Mouse (Mus musculus) midbrain, embryonic 15.5 days (tissue): ENCODE measurements at regions not wholly inside any gene's neighbourhood (a gene's known extent, or its start where the extent isn't known, plus 50 kb on each side); places are given as distances from the start of the nearest gene placed in this dataset.

Source experiments
- ATAC-seq: fragments of 200-750 bp; cut with Nextera tagmentation; replicated peaks from 2 replicates; pipeline ENCODE4 v1.8.0; 2017; ENCODE audit warnings: moderate TSS enrichment
- H3K27ac ChIP-seq: fragments of 300-500 bp; sonication (generic); 2 replicates; pipeline ENCODE4 v1.5.1; 2015; ENCODE audit warnings: mild to moderate bottlenecking, inconsistent platforms
- H3K27me3 ChIP-seq: fragments of 300-500 bp; sonication (generic); replicated peaks from 2 replicates; pipeline ENCODE4 v1.6.1; 2015; ENCODE audit warnings: inconsistent platforms
- H3K36me3 ChIP-seq: fragments of 300-500 bp; sonication (generic); replicated peaks from 2 replicates; pipeline ENCODE4 v1.6.1; 2015; ENCODE audit warnings: inconsistent platforms
- H3K4me1 ChIP-seq: fragments of 300-500 bp; sonication (generic); 2 replicates; pipeline ENCODE4 v1.6.1; 2015; ENCODE audit warnings: inconsistent platforms
- H3K4me2 ChIP-seq: fragments of 300-500 bp; sonication (generic); 2 replicates; pipeline ENCODE4 v1.6.1; 2015; ENCODE audit warnings: inconsistent platforms, mild to moderate bottlenecking, moderate library complexity
- H3K4me3 ChIP-seq: fragments of 300-500 bp; sonication (generic); 2 replicates; pipeline ENCODE4 v1.5.1; 2015; ENCODE audit warnings: mild to moderate bottlenecking, inconsistent platforms
- H3K9ac ChIP-seq: fragments of 300-500 bp; sonication (generic); 2 replicates; pipeline ENCODE4 v1.6.1; 2015; ENCODE audit warnings: mild to moderate bottlenecking, inconsistent platforms
- H3K9me3 ChIP-seq: fragments of 300-500 bp; sonication (generic); 2 replicates; pipeline ENCODE4 v1.6.1; 2016; ENCODE audit warnings: inconsistent platforms
- WGBS: fragments of 180-500 bp; shearing (Covaris S2); methylation state at CpG from one replicate; pipeline ENCODE4 v1.1.7; 2015; ENCODE audit warnings: mixed read lengths; 5-methylcytosine and 5-hydroxymethylcytosine counted together

DNA sequence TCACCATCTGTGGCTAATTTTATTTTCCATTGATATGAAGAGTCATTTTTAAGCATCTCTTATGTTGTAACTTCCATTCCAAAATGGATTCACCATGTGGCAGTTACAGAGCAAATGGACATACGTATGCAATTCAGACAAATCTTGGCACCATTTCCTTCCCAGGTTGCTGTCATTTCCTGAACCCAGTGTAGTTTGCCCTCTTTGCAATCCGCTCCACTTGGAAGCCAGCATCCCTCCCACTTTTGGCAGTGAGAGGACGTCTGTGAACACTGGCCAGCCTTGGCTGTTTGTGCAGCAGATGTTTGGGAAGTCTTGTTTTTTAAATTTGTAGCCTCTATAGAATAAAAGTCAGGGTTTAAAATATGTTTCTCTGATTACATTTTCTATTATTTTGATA lies 510.6 kb upstream of the Cdh7 start:
- H3K4me1 ChIP-seq, result no peaks in the 10 kb centered on the region
- no peaks in the 10 kb centered on the region for H3K9me3 ChIP-seq
- WGBS, result 75% methylated on average over 3 of the region's 3 CpGs
- no peaks in the 10 kb centered on the region for H3K27me3 ChIP-seq
- H3K4me2 ChIP-seq, result no peak overlapping the region
- no peak overlapping the region for H3K27ac ChIP-seq
- no peak overlapping the region for H3K9ac ChIP-seq
- no peak overlapping the region for H3K4me3 ChIP-seq
- ATAC-seq, result no peak
- H3K36me3 ChIP-seq, result no peaks in the 10 kb centered on the region

DNA sequence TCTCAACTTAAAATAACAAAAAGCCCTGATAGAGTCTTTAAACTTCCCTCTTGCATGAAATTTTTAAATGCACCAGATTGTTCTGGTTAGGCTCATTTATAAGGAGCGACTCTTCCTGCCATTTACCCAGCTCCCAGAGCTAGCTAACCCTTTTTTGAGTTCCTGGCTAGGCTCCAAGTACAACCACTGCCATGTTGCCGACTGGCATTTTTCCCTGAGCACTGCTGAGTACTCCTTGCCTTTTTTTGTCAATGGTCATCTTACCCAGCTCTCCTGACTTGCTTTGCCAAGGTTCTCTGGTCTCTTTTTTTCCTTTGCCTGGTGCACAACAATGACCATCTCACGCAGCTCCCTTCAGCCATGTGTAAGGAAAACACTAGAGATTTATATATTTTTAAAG lies 500.8 kb upstream of the Cdh7 start:
- Histone ChIP-seq H3K9ac (no peak overlapping the region), H3K4me1 (no peaks in the 10 kb centered on the region), H3K27me3 (no peaks in the 10 kb centered on the region), H3K4me2 (no peak overlapping the region), H3K4me3 (no peak overlapping the region), H3K27ac (no peak overlapping the region), H3K9me3 (no peaks in the 10 kb centered on the region), H3K36me3 (no peaks in the 10 kb centered on the region)
- ATAC-seq, result no peak
- 70% methylated on average over 3 of the region's 3 CpGs for WGBS

DNA sequence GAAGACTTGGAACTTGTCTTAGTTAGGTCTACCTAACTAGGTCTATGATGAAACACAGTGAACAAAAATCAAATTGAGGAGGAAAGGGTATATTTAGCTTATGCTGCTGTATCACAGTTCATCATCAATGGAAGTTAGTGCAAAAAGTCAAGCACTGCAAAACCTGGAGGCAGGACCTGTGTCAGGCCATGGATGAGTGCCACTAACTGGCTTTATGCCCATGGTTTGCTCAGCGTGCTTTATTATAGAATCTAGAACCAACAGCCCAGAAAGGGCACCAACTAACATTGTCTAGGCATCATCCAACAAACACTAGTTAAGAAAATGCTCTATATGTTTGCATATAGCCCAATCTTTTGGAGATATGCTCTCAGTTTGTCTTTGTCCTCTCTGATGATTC lies 486.3 kb upstream of the Cdh7 start:
- Histone ChIP-seq H3K27ac (no peak overlapping the region), H3K9ac (no peak overlapping the region), H3K4me2 (no peak overlapping the region), H3K27me3 (no peaks in the 10 kb centered on the region), H3K4me1 (no peaks in the 10 kb centered on the region), H3K4me3 (no peak overlapping the region), H3K36me3 (no peaks in the 10 kb centered on the region), H3K9me3 (no peaks in the 10 kb centered on the region)
- WGBS, result 59% methylated on average over 1 of the region's 1 CpGs
- ATAC-seq, result no peak

DNA sequence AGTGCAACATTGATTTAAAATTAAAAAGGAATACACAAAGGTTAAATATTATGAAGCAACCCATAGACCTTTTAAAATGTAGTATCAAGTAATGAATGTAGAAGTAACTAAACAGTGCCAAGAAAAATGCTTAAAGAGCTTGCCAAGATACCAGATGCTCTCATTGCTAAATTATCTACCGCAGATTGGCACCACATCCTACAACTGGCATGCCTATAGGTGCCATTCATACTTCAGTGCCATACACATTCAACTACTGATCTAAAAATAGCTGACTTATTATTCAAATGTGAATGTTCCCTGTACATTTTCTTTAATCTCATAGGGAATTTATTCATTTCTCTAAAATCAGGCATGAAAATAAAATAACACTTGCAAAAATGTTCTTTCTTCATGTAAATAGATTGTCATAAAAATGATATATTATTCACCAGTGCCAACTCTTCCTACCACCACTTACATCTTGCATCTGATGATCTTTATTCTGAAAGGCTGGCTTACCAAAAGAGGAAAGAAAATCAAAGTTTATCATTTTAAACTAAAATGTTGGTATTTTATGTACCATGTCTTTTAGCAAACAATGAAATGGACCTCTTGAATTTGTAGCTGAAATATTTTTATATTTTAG lies 469.5 kb upstream of the Cdh7 start:
- no peak overlapping the region for H3K27ac ChIP-seq
- no peak overlapping the region for H3K4me2 ChIP-seq
- H3K36me3 ChIP-seq, result no peaks in the 10 kb centered on the region
- no peak overlapping the region for H3K4me3 ChIP-seq
- H3K4me1 ChIP-seq, result no peaks in the 10 kb centered on the region
- H3K27me3 ChIP-seq, result no peaks in the 10 kb centered on the region
- ATAC-seq, result no peak
- H3K9me3 ChIP-seq, result no peaks in the 10 kb centered on the region
- WGBS, result 84% methylated on average over 1 of the region's 1 CpGs
- no peak overlapping the region for H3K9ac ChIP-seq

GRCm38 (mm10) chr1:109514375-109514774 lies 467.9 kb upstream of the Cdh7 start:
- H3K36me3 ChIP-seq, result no peaks in the 10 kb centered on the region
- no peaks in the 10 kb centered on the region for H3K27me3 ChIP-seq
- WGBS, result 21% methylated on average over 1 of the region's 1 CpGs
- ATAC-seq, result peak; percentile 82; the same call in 1 of the 2 replicates
- no peak overlapping the region for H3K4me2 ChIP-seq
- no peak overlapping the region for H3K27ac ChIP-seq
- no peak overlapping the region for H3K4me3 ChIP-seq
- H3K4me1 ChIP-seq, result no peaks in the 10 kb centered on the region
- no peak overlapping the region for H3K9ac ChIP-seq
- no peaks in the 10 kb centered on the region for H3K9me3 ChIP-seq
